In the genomic region with DNA sequence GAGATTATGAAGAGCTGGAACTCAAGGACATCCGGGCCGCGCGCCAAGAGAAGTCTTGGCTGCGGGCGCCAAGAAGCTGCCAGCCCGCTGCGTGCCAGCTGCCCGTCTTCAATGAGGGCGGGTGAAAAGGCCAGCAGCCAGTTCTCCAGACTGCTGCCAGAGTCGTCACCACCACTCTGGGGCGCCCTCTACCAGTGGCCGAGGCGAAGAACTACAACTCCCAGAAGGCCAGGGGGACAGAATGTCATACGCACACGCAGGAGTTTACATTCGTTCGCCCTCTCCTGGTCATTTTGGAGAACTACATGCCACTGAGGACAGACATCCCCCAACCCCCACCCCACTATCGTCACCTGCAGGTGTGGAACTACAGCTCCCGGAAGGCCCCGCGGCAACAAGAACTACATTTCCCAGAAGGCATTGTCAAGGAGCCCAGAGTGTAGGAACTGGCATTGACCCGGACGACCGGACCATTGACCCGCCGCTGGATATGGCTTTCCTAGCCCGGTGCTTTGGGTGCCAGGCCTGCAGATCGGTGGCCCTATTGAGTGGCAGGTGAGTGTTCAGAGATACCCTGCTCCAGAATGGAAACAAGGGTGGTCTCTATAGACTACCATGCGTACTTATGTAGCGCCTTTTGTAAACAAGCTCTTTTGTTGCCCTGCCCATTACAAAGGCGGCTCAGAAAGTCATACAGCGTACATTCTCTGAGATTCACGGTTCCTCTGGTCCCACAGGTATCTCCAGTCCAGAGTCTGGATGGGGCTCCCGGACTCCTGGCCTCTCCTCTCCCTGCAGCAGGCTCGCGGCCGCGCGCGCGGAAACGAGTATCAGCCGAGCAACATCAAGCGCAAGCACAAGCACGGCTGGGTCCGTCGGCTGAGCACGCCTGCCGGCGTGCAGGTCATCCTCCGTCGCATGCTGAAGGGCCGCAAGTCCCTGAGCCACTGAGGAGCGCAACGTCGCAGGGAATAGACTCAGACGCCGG, we compare ENCODE assay signal across 8 mouse cellular contexts. TPM values are rescaled to one million over a fixed set of nuclear protein-coding genes. Genes with fewer than 3 reads are reported as not detected.
DNase-seq lines count a peak whose midpoint lies in the region; ATAC-seq and TF ChIP-seq lines count a peak whose summit lies in the region.

A gene (plus strand): TSS at position 447 of the 988 bp plus-strand sequence.

- WGBS in cerebellum, adult 2 months, result 1% methylated on average over 59 of the region's 59 CpGs
- WGBS in forebrain, postnatal 0 days, result under 1% methylated on average over 59 of the region's 59 CpGs
- under 1% methylated on average over 59 of the region's 59 CpGs for WGBS in lung, embryonic 15.5 days

- peaks cover 0 to 9% of the 10 kb centered on the region in 2 experiments; a peak in 1 of 4 replicates for H3K36me3 ChIP-seq in MEL (ENCODE audit: control insufficient read depth in 1 of 2, insufficient read depth in 2 of 2, low read length in 2 of 2)
- H3K36me3 ChIP-seq in forebrain, postnatal 0 days (ENCODE audit: insufficient read depth), result peaks cover 11% of the 10 kb centered on the region
- H3K36me3 ChIP-seq in lung, embryonic 15.5 days, result peaks cover 14% of the 10 kb centered on the region

- H3K4me3 ChIP-seq in MEL (ENCODE audit: control insufficient read depth in 1 of 2, insufficient read depth in 1 of 2, low read depth in 2 of 2, low read length in 2 of 2), result peak within 1 kb of the TSS; percentile 89 to 95
- peak within 1 kb of the TSS; percentile 89 for H3K4me3 ChIP-seq in cerebellum, adult 2 months (replicated peaks; ENCODE audit: insufficient read depth, low read depth, low read length)
- peak within 1 kb of the TSS; percentile 70 for H3K4me3 ChIP-seq in forebrain, postnatal 0 days (ENCODE audit: low read depth, low read length)
- H3K4me3 ChIP-seq in lung, embryonic 15.5 days, result peak within 1 kb of the TSS; percentile 87

- TF ChIP-seq RAD21 in MEL (IDR thresholded peaks at IDR 0.05; ENCODE audit: low read depth, low read length), result no peak; the same call in 1 of the 2 replicates

- peak within 1 kb of the TSS; percentile 94 for H3K4me2 ChIP-seq in forebrain, postnatal 0 days (ENCODE audit: low read depth)
- H3K4me2 ChIP-seq in lung, embryonic 15.5 days, result peak within 1 kb of the TSS; percentile 93

- peak in 1 of 2 experiments; percentile 73; a peak in 2 of 4 replicates for TF ChIP-seq POLR2A in MEL (IDR thresholded peaks at IDR 0.05; ENCODE audit: control insufficient read depth in 1 of 2, insufficient read depth in 1 of 2, low read depth in 1 of 2, low read length in 2 of 2, poor library complexity in 1 of 2)
- TF ChIP-seq POLR2A in cerebellum, adult 2 months (IDR thresholded peaks at IDR 0.05; ENCODE audit: borderline replicate concordance, insufficient read depth, low read length), result peak; percentile 75; the same call in 1 of the 2 replicates

- H3K27ac ChIP-seq in MEL (ENCODE audit: control insufficient read depth, low read depth, low read length), result peak within 1 kb of the TSS; percentile 46
- H3K27ac ChIP-seq in cerebellum, adult 2 months (ENCODE audit: insufficient read depth, low read length), result peak within 1 kb of the TSS; percentile 77
- H3K27ac ChIP-seq in forebrain, postnatal 0 days (ENCODE audit: low read depth, low read length), result peak within 1 kb of the TSS; percentile 82
- H3K27ac ChIP-seq in lung, embryonic 15.5 days, result peak within 1 kb of the TSS; percentile 96

- H3K9ac ChIP-seq in MEL (ENCODE audit: control insufficient read depth, low read depth, low read length, poor library complexity, severe bottlenecking), result peak within 1 kb of the TSS; percentile 80
- H3K9ac ChIP-seq in forebrain, postnatal 0 days, result peak within 1 kb of the TSS; percentile 89
- peak within 1 kb of the TSS; percentile 74 for H3K9ac ChIP-seq in lung, embryonic 15.5 days

- peaks cover 13% of the 10 kb centered on the region for H3K79me2 ChIP-seq in MEL (ENCODE audit: control insufficient read depth, insufficient read depth, low read length, poor library complexity)

- TF ChIP-seq EP300 in MEL (IDR thresholded peaks at IDR 0.05; ENCODE audit: low read depth in 1 of 2, low read length in 2 of 2), result peak in 1 of 2 experiments; percentile 46; a peak in 1 of 4 replicates

- H3K27me3 ChIP-seq in MEL (ENCODE audit: control insufficient read depth in 1 of 2, insufficient read depth in 2 of 2, low read length in 2 of 2), result no peaks in the 10 kb centered on the region
- H3K27me3 ChIP-seq in cerebellum, adult 2 months (ENCODE audit: control insufficient read depth, insufficient read depth, low read length), result no peaks in the 10 kb centered on the region
- H3K27me3 ChIP-seq in forebrain, postnatal 0 days (ENCODE audit: insufficient read depth, low read length), result no peaks in the 10 kb centered on the region
- H3K27me3 ChIP-seq in lung, embryonic 15.5 days, result no peaks in the 10 kb centered on the region

- ATAC-seq in forebrain, postnatal 0 days, result peak; percentile 60
- peak; percentile 78 for ATAC-seq in lung, embryonic 15.5 days (ENCODE audit: borderline replicate concordance, extremely low read depth, low FRiP score, low TSS enrichment)

- peak; percentile 80 to 99 (median 89) for TF ChIP-seq CTCF in MEL (IDR thresholded peaks at IDR 0.05 in 2 of 3, conservative IDR thresholded peaks at IDR 0.05 in 1 of 3; ENCODE audit: control insufficient read depth in 1 of 3, insufficient read depth in 1 of 3, low read depth in 2 of 3, low read length in 3 of 3, poor library complexity in 1 of 3, severe bottlenecking in 1 of 3)
- peak; percentile 90 for TF ChIP-seq CTCF in cerebellum, adult 2 months (IDR thresholded peaks at IDR 0.05; ENCODE audit: borderline replicate concordance, insufficient read depth, low read depth, low read length)
- TF ChIP-seq CTCF in forebrain, postnatal 0 days (IDR thresholded peaks at IDR 0.05; ENCODE audit: low read depth), result peak; percentile 98

- DNase-seq in MEL (ENCODE audit: low read depth, low spot score), result peak; percentile 99
- DNase-seq in cerebellum, adult 2 months, result peak; percentile 100
- DNase-seq in forebrain, postnatal 0 days, result peak; percentile 100
- DNase-seq in heart, postnatal 4 days, result peak; percentile 99
- peak; percentile 98 to 100 for DNase-seq in layer of hippocampus, adult 8-10 months (ENCODE audit: low spot score in 2 of 2)
- DNase-seq in ovary, adult 18-20 months (ENCODE audit: low spot score), result peak; percentile 99
- DNase-seq in thymus, postnatal 0 days (ENCODE audit: low spot score), result peak; percentile 100

- H3K4me1 ChIP-seq in MEL (ENCODE audit: control insufficient read depth in 1 of 2, insufficient read depth in 2 of 2, low read length in 2 of 2), result peaks cover 0 to 18% of the 10 kb centered on the region in 2 experiments; a peak in 2 of 4 replicates
- peaks cover 17% of the 10 kb centered on the region for H3K4me1 ChIP-seq in cerebellum, adult 2 months (ENCODE audit: control insufficient read depth, insufficient read depth, low read length)
- peaks cover 21% of the 10 kb centered on the region for H3K4me1 ChIP-seq in forebrain, postnatal 0 days (ENCODE audit: insufficient read depth)
- peaks cover 33% of the 10 kb centered on the region for H3K4me1 ChIP-seq in lung, embryonic 15.5 days

- no peaks in the 10 kb centered on the region for H3K9me3 ChIP-seq in MEL (replicated peaks; ENCODE audit: insufficient read depth, low read length)
- no peaks in the 10 kb centered on the region for H3K9me3 ChIP-seq in forebrain, postnatal 0 days (ENCODE audit: low read length)
- no peaks in the 10 kb centered on the region for H3K9me3 ChIP-seq in lung, embryonic 15.5 days

TF ChIP-seq in MEL, 35 proteins besides CTCF, POLR2A, EP300 and RAD21 (continues in another document):
- TF ChIP-seq ETS1 (IDR thresholded peaks at IDR 0.05; ENCODE audit: low read depth, low read length) (peak; percentile 68; the same call in 1 of the 2 replicates), KAT2A (conservative IDR thresholded peaks at IDR 0.05; ENCODE audit: low read depth, low read length) (peak; percentile 96), MXI1 (IDR thresholded peaks at IDR 0.05; ENCODE audit: low read depth, low read length) (peak; percentile 96), CHD2 (IDR thresholded peaks at IDR 0.05; ENCODE audit: low read length) (peak; percentile 89), MYC (IDR thresholded peaks at IDR 0.05; ENCODE audit: low read depth, low read length) (peak; percentile 65; the same call in 1 of the 2 replicates), SIN3A (IDR thresholded peaks at IDR 0.05; ENCODE audit: low read length) (peak; percentile 98), BHLHE40 (IDR thresholded peaks at IDR 0.05; ENCODE audit: borderline replicate concordance, low read depth, low read length) (peak; percentile 80), NELFE (IDR thresholded peaks at IDR 0.05; ENCODE audit: low read depth, low read length) (peak; percentile 62), USF1 (IDR thresholded peaks at IDR 0.05; ENCODE audit: low read depth, low read length) (peak; percentile 61), MEF2A (IDR thresholded peaks at IDR 0.05; ENCODE audit: extremely low read depth, insufficient replicate concordance, low read depth, low read length, poor library complexity, severe bottlenecking) (no peak), ELF1 (IDR thresholded peaks at IDR 0.05; ENCODE audit: low read depth, low read length) (peak; percentile 89), POLR2AphosphoS2 (IDR thresholded peaks at IDR 0.05; ENCODE audit: low read length) (no peak; the same call in 1 of the 2 replicates), TCF12 (IDR thresholded peaks at IDR 0.05; ENCODE audit: low read depth, low read length) (peak; percentile 67), TBP (IDR thresholded peaks at IDR 0.05; ENCODE audit: low read depth, low read length) (peak; percentile 71), NRF1 (IDR thresholded peaks at IDR 0.05; ENCODE audit: insufficient read depth, low read depth, low read length, poor library complexity, severe bottlenecking) (peak; percentile 70), MAZ (IDR thresholded peaks at IDR 0.05; ENCODE audit: low read depth, low read length) (peak; percentile 68; the same call in 1 of the 2 replicates), USF2 (IDR thresholded peaks at IDR 0.05; ENCODE audit: borderline replicate concordance in 1 of 2, insufficient read depth in 1 of 2, low read depth in 1 of 2, low read length in 2 of 2) (no peak)

RNA-seq across cellular contexts. Expression of the gene that starts here (rescaled TPM):
- 123 and 143 TPM in 2 replicates for total RNA-seq in MEL (2012; rRNA removed)
- 100 to 1,000 TPM in 1 of 2 experiments, not detected in 1; 196 TPM for polyA plus RNA-seq in MEL (2012; ENCODE audit: insufficient read depth in 1 of 2, insufficient read length in 2 of 2, low read depth in 1 of 2, low replicate concordance in 2 of 2, missing spikeins in 1 of 2)
- polyA plus RNA-seq in cerebellum, adult 2 months (2012; rRNA removed), result 68.5 and 75.4 TPM in 2 replicates
- total RNA-seq in forebrain, postnatal 0 days (2014; rRNA removed), result 75.0 and 80.5 TPM in 2 replicates
- 145 and 184 TPM in 2 replicates for polyA plus RNA-seq in forebrain, postnatal 0 days (2015; fragmentation: Nextera tagmentation; extraction: Ambion mirVana)
- total RNA-seq in heart, postnatal 4 days (2021), result 100 to 1,000 TPM in 1 of 2 experiments, 10 to 100 TPM in 1; 96.0 to 107 TPM
- total RNA-seq in layer of hippocampus, adult 8-10 months (2022), result 10 to 100 TPM; 38.6 to 47.2 (median 46.2) TPM
- polyA plus RNA-seq in lung, embryonic 15.5 days (2015; fragmentation: Nextera tagmentation; extraction: Ambion mirVana), result 130 and 147 TPM in 2 replicates
- polyA plus RNA-seq in thymus, postnatal 0 days (2015; fragmentation: Nextera tagmentation; extraction: Ambion mirVana), result 221 TPM in 2 replicates

Comparison
In these comparisons a context has a peak if more than half of its experiments do, and no peak if none do; other contexts are left out.
1. Peak in every context shown above with its lines: DNase-seq, ATAC-seq, H3K4me3 ChIP-seq and H3K27ac ChIP-seq.
2. H3K27ac ChIP-seq: peak in every context shown above with its lines; median percentile 96 in lung, embryonic 15.5 days; 82 in forebrain, postnatal 0 days; 77 in cerebellum, adult 2 months; 46 in MEL.